Mouse (Mus musculus): Measurements from ENCODE around the gene Arhgef3. TPM values are rescaled to one million over a fixed set of nuclear protein-coding genes. Genes with fewer than 3 reads are reported as not detected.

Gene Arhgef3
- polyA plus RNA-seq, 1 experiment from 2014 or later = 3.5 TPM

GRCm38 (mm10) chr14:27379404-27379803, 264.7 kb downstream of the Arhgef3 start:
- Histone ChIP-seq H3K27ac (ENCODE audit: low read depth, low read length) (no peak overlapping the region), H3K36me3 (ENCODE audit: control insufficient read depth, insufficient read depth, low read length) (no peaks in the 10 kb centered on the region), H3K4me3 (ENCODE audit: low read depth, low read length) (no peak overlapping the region), H3K9me3 (ENCODE audit: control insufficient read depth, low read length) (no peaks in the 10 kb centered on the region), H3K9ac (ENCODE audit: low read depth, low read length) (no peak overlapping the region), H3K4me2 (replicated peaks; ENCODE audit: low read depth, low read length) (no peak overlapping the region), H3K4me1 (replicated peaks; ENCODE audit: control insufficient read depth, insufficient read depth, low read length) (no peaks in the 10 kb centered on the region), H3K27me3 (ENCODE audit: control insufficient read depth, insufficient read depth, low read length) (no peaks in the 10 kb centered on the region)
- WGBS = 88% methylated on average over 12 of the region's 12 CpGs
- DNase-seq (ENCODE audit: low spot score) = no peak
- ATAC-seq (ENCODE audit: low FRiP score) = no peak

DNA sequence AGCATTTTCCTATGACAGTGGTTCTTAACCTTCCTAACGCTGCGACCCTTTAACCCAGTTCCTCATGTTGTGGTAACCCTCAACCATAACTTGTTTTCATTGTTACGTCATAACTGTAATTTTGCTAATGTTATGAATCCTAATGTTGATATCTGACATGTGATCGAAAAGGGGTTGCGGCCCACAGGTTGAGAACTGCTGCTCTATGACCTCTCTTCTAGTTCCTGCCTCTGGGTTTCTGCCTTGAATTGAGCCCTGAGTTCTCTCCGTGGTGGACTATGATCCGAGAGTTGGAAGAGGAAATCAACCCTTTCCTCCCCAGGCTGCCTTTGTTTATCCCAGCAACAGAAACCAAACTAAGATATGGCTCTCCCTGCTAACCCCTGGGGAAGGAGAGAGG, 266.8 kb downstream of the Arhgef3 start:
- Histone ChIP-seq H3K4me3 (ENCODE audit: low read depth, low read length) (no peak overlapping the region), H3K9ac (ENCODE audit: low read depth, low read length) (no peak overlapping the region), H3K4me2 (replicated peaks; ENCODE audit: low read depth, low read length) (no peak overlapping the region), H3K4me1 (replicated peaks; ENCODE audit: control insufficient read depth, insufficient read depth, low read length) (no peaks in the 10 kb centered on the region), H3K9me3 (ENCODE audit: control insufficient read depth, low read length) (no peaks in the 10 kb centered on the region), H3K36me3 (ENCODE audit: control insufficient read depth, insufficient read depth, low read length) (no peaks in the 10 kb centered on the region), H3K27me3 (ENCODE audit: control insufficient read depth, insufficient read depth, low read length) (no peaks in the 10 kb centered on the region), H3K27ac (ENCODE audit: low read depth, low read length) (no peak overlapping the region)
- no peak for ATAC-seq (ENCODE audit: low FRiP score)
- 78% methylated on average over 7 of the region's 7 CpGs for WGBS
- no peak for DNase-seq (ENCODE audit: low spot score)

DNA sequence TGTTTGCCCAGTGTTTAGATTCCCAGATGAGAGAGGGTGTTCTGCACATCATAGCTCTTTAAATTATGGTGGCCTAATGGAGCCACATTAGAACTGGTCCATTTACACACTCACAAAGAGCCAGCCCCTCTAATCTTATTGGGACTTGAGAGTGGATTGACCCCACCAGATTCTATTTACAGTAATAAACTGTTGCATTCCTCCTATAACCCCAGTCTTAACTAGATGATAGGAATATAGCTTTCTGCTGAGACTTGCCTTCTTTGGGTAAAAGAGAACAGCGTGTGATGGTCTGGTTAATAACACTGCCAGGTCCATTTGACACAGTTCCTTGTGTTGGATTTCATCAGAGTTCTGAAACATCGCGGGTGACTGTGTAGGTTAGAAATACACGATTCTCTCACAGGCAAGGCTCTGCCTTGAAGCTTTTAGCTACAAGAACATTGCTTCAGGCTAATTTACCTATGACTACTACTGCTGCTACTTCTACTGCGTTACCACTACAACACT, 268.7 kb downstream of the Arhgef3 start:
- no peaks in the 10 kb centered on the region for H3K9me3 ChIP-seq (ENCODE audit: control insufficient read depth, low read length)
- DNase-seq (ENCODE audit: low spot score) = no peak
- no peaks in the 10 kb centered on the region for H3K27me3 ChIP-seq (ENCODE audit: control insufficient read depth, insufficient read depth, low read length)
- no peaks in the 10 kb centered on the region for H3K36me3 ChIP-seq (ENCODE audit: control insufficient read depth, insufficient read depth, low read length)
- no peak for ATAC-seq (ENCODE audit: low FRiP score)
- H3K27ac ChIP-seq (ENCODE audit: low read depth, low read length) = no peak overlapping the region
- no peaks in the 10 kb centered on the region for H3K4me1 ChIP-seq (replicated peaks; ENCODE audit: control insufficient read depth, insufficient read depth, low read length)
- no peak overlapping the region for H3K9ac ChIP-seq (ENCODE audit: low read depth, low read length)
- WGBS = 91% methylated on average over 5 of the region's 5 CpGs
- H3K4me3 ChIP-seq (ENCODE audit: low read depth, low read length) = no peak overlapping the region
- no peak overlapping the region for H3K4me2 ChIP-seq (replicated peaks; ENCODE audit: low read depth, low read length)

GRCm38 (mm10) chr14:27384143-27384542, 269.4 kb downstream of the Arhgef3 start:
- WGBS = 95% methylated on average over 4 of the region's 4 CpGs
- no peak overlapping the region for H3K27ac ChIP-seq (ENCODE audit: low read depth, low read length)
- no peak overlapping the region for H3K9ac ChIP-seq (ENCODE audit: low read depth, low read length)
- no peak overlapping the region for H3K4me3 ChIP-seq (ENCODE audit: low read depth, low read length)
- DNase-seq (ENCODE audit: low spot score) (no peak), ATAC-seq (ENCODE audit: low FRiP score) (no peak)
- no peaks in the 10 kb centered on the region for H3K36me3 ChIP-seq (ENCODE audit: control insufficient read depth, insufficient read depth, low read length)
- H3K4me2 ChIP-seq (replicated peaks; ENCODE audit: low read depth, low read length) = no peak overlapping the region
- H3K4me1 ChIP-seq (replicated peaks; ENCODE audit: control insufficient read depth, insufficient read depth, low read length) = no peaks in the 10 kb centered on the region
- H3K27me3 ChIP-seq (ENCODE audit: control insufficient read depth, insufficient read depth, low read length) = no peaks in the 10 kb centered on the region
- H3K9me3 ChIP-seq (ENCODE audit: control insufficient read depth, low read length) = no peaks in the 10 kb centered on the region

DNA sequence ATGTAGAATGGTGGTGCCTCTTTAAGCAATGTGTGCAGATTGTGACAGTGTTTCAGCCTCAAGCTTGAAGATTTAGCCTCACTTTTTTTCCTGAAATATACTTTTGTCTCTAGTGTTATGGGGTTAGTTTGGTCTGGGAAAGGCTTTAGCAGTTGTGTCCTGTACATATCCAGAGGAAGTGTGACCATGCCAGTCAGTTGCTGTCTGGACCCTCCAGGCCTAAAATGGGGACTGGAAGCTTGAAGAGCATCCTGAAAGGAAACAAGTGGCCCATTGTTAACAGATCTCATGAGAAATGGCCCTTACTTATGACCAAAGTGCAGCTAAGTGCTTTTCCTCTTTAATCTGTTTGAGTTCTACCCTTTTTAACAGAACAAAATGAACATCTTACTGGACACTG, 273.9 kb downstream of the Arhgef3 start:
- no peak overlapping the region for H3K9ac ChIP-seq (ENCODE audit: low read depth, low read length)
- no peak overlapping the region for H3K4me3 ChIP-seq (ENCODE audit: low read depth, low read length)
- DNase-seq (ENCODE audit: low spot score) (no peak), ATAC-seq (ENCODE audit: low FRiP score) (no peak)
- no peaks in the 10 kb centered on the region for H3K27me3 ChIP-seq (ENCODE audit: control insufficient read depth, insufficient read depth, low read length)
- H3K36me3 ChIP-seq (ENCODE audit: control insufficient read depth, insufficient read depth, low read length) = no peaks in the 10 kb centered on the region
- H3K4me1 ChIP-seq (replicated peaks; ENCODE audit: control insufficient read depth, insufficient read depth, low read length) = no peaks in the 10 kb centered on the region
- H3K4me2 ChIP-seq (replicated peaks; ENCODE audit: low read depth, low read length) = no peak overlapping the region
- no peak overlapping the region for H3K27ac ChIP-seq (ENCODE audit: low read depth, low read length)
- no peaks in the 10 kb centered on the region for H3K9me3 ChIP-seq (ENCODE audit: control insufficient read depth, low read length)

DNA sequence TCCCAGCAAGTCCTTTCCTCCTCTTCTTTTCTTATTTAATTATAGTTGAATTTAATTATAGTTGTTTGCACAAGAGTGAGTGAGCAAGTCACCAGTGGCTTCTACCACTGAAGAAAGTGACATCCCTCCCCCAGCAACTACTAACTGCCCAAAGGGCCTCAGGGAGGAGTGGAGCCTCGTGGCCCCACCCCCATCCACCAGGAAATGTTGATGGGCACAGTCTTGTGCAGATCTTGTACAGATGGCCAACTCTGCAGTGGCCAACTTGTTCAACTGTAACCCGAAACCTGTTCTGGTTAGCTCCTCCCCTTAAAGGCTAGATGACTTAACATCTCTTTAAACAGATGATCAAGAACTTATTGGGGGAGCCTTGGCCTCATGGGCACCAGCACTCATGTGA, 275.0 kb downstream of the Arhgef3 start:
- H3K9ac ChIP-seq (ENCODE audit: low read depth, low read length) = no peak overlapping the region
- H3K27me3 ChIP-seq (ENCODE audit: control insufficient read depth, insufficient read depth, low read length) = no peaks in the 10 kb centered on the region
- ATAC-seq (ENCODE audit: low FRiP score) (no peak), DNase-seq (ENCODE audit: low spot score) (no peak)
- H3K9me3 ChIP-seq (ENCODE audit: control insufficient read depth, low read length) = no peaks in the 10 kb centered on the region
- no peaks in the 10 kb centered on the region for H3K36me3 ChIP-seq (ENCODE audit: control insufficient read depth, insufficient read depth, low read length)
- no peaks in the 10 kb centered on the region for H3K4me1 ChIP-seq (replicated peaks; ENCODE audit: control insufficient read depth, insufficient read depth, low read length)
- 73% methylated on average over 2 of the region's 2 CpGs for WGBS
- H3K4me3 ChIP-seq (ENCODE audit: low read depth, low read length) = no peak overlapping the region
- no peak overlapping the region for H3K4me2 ChIP-seq (replicated peaks; ENCODE audit: low read depth, low read length)
- no peak overlapping the region for H3K27ac ChIP-seq (ENCODE audit: low read depth, low read length)

DNA sequence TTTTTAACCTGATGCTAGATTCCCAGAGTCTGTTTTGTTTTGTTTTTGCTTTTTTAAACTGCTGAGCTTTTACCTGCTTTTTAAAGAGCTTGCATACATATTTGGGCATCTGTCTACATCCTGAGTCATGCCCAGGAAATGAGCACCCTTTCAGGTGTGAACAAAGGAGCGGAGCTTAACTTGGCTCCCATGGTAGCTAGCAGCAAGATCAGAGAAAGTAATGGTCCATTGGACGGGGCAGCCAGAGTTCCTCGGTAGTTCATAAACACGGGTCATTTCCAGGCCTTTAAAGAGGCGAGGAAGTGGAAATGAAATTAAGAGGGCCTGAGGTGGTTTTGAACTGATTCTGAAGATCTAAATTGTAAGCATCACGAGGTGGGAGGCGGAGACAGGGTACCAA, 276.0 kb downstream of the Arhgef3 start:
- WGBS = 61% methylated on average over 7 of the region's 7 CpGs
- DNase-seq (ENCODE audit: low spot score) = no peak
- no peak overlapping the region for H3K4me3 ChIP-seq (ENCODE audit: low read depth, low read length)

DNA sequence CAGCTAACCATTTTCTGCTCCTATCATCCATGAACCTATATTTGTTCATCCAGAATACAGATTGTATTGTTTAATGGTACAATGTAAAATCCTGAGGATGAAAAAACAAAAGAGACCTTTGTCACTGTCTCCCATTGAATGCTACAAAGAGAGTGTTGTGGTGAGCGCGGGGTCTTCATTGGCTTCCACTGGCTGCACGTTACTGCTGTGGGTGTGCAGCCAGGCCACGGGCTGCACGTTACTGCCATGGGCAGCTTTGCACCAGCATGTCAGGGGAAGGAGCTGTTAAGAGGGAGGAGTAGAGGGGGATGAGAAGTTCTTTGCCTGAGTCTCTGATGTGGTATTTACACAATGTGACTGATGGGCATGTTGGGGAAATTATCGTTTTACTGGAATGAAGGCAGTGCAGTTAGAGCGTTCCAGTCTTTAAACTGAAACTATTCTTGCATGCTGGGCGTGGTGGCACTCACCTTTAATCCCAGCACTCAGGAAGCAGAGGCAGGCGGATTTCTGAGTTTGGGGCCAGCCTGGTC, 277.1 kb downstream of the Arhgef3 start:
- H3K4me3 ChIP-seq (ENCODE audit: low read depth, low read length) = no peak overlapping the region
- 77% methylated on average over 9 of the region's 9 CpGs for WGBS

More for the DNA sequence above, 276.0 kb downstream of the Arhgef3 start:
- Histone ChIP-seq H3K9ac (ENCODE audit: low read depth, low read length) (no peak overlapping the region), H3K27me3 (ENCODE audit: control insufficient read depth, insufficient read depth, low read length) (no peaks in the 10 kb centered on the region), H3K4me1 (replicated peaks; ENCODE audit: control insufficient read depth, insufficient read depth, low read length) (no peaks in the 10 kb centered on the region), H3K4me2 (replicated peaks; ENCODE audit: low read depth, low read length) (no peak overlapping the region), H3K36me3 (ENCODE audit: control insufficient read depth, insufficient read depth, low read length) (no peaks in the 10 kb centered on the region), H3K9me3 (ENCODE audit: control insufficient read depth, low read length) (no peaks in the 10 kb centered on the region), H3K27ac (ENCODE audit: low read depth, low read length) (no peak overlapping the region)
- ATAC-seq (ENCODE audit: low FRiP score) = no peak

DNA sequence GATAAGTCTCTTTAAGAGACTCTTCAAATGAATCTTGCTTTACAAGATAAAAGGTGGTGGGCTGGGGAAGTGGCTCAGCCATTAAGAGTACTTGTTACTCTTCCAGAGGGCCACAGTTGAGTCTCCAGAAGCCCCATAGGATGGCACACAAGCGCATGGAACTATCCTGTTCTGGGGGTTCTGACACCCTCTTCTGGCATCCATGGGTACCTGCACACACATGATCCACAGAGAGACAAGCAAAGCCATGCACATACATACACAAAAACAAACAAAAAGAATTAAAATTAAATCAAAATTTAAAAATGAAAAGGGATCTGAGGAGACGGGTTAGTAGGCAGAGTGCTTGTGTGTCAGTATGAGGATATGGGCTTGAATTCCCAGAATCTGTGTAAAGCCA, 278.0 kb downstream of the Arhgef3 start:
- ATAC-seq (ENCODE audit: low FRiP score) = no peak
- no peak overlapping the region for H3K27ac ChIP-seq (ENCODE audit: low read depth, low read length)

More for the DNA sequence above, 277.1 kb downstream of the Arhgef3 start:
- no peak overlapping the region for H3K9ac ChIP-seq (ENCODE audit: low read depth, low read length)
- no peak overlapping the region for H3K27ac ChIP-seq (ENCODE audit: low read depth, low read length)
- ATAC-seq (ENCODE audit: low FRiP score) = no peak
- H3K4me2 ChIP-seq (replicated peaks; ENCODE audit: low read depth, low read length) = no peak overlapping the region
- no peak for DNase-seq (ENCODE audit: low spot score)
- no peaks in the 10 kb centered on the region for H3K4me1 ChIP-seq (replicated peaks; ENCODE audit: control insufficient read depth, insufficient read depth, low read length)
- H3K27me3 ChIP-seq (ENCODE audit: control insufficient read depth, insufficient read depth, low read length) = no peaks in the 10 kb centered on the region
- no peaks in the 10 kb centered on the region for H3K9me3 ChIP-seq (ENCODE audit: control insufficient read depth, low read length)
- no peaks in the 10 kb centered on the region for H3K36me3 ChIP-seq (ENCODE audit: control insufficient read depth, insufficient read depth, low read length)

More for the DNA sequence above, 278.0 kb downstream of the Arhgef3 start:
- no peak overlapping the region for H3K4me3 ChIP-seq (ENCODE audit: low read depth, low read length)
- DNase-seq (ENCODE audit: low spot score) = no peak
- no peaks in the 10 kb centered on the region for H3K27me3 ChIP-seq (ENCODE audit: control insufficient read depth, insufficient read depth, low read length)
- H3K9ac ChIP-seq (ENCODE audit: low read depth, low read length) = no peak overlapping the region
- H3K9me3 ChIP-seq (ENCODE audit: control insufficient read depth, low read length) = no peaks in the 10 kb centered on the region
- no peak overlapping the region for H3K4me2 ChIP-seq (replicated peaks; ENCODE audit: low read depth, low read length)
- no peaks in the 10 kb centered on the region for H3K36me3 ChIP-seq (ENCODE audit: control insufficient read depth, insufficient read depth, low read length)
- WGBS = 95% methylated on average over 2 of the region's 2 CpGs
- H3K4me1 ChIP-seq (replicated peaks; ENCODE audit: control insufficient read depth, insufficient read depth, low read length) = no peaks in the 10 kb centered on the region
